Mouse (Mus musculus) erythroblast, embryonic 14.5 days (primary cell): ENCODE results near the gene Dnmt3a. TPM values are rescaled to one million over a fixed set of nuclear protein-coding genes. Genes with fewer than 3 reads are reported as not detected.

ENCODE experiments used
- H3K27me3 ChIP-seq: 2 replicates; pipeline ENCODE4 v1.6.1; 2012; ENCODE audit warnings: inconsistent platforms; ENCODE audit not compliant: control insufficient read depth
- H3K36me3 ChIP-seq: 2 replicates; pipeline ENCODE4 v1.6.1; 2012; ENCODE audit warnings: mild to moderate bottlenecking, inconsistent platforms; ENCODE audit not compliant: control insufficient read depth
- H3K4me1 ChIP-seq: 2 replicates; pipeline ENCODE4 v1.6.1; 2012; ENCODE audit warnings: inconsistent platforms; ENCODE audit not compliant: control insufficient read depth
- H3K4me3 ChIP-seq: replicated peaks from 2 replicates; pipeline ENCODE3; 2012; ENCODE audit warnings: moderate library complexity, mild to moderate bottlenecking, inconsistent platforms
- H3K9me3 ChIP-seq: 2 replicates; pipeline ENCODE4 v1.6.1; 2012; ENCODE audit warnings: low read length, inconsistent platforms, mixed read lengths; ENCODE audit not compliant: control insufficient read depth
- GATA1 ChIP-seq: IDR thresholded peaks from 2 replicates; pipeline ENCODE4 v1.6.1; 2012; ENCODE audit warnings: low read length, inconsistent platforms, mixed read lengths
- TAL1 ChIP-seq: IDR thresholded peaks from 3 replicates; pipeline ENCODE4 v1.6.1; 2012; ENCODE audit warnings: low read length, inconsistent platforms, mixed read lengths
- polyA plus RNA-seq: library from polyadenylated mRNA; stranded (reverse); fragments of >175 nt; gene quantifications from 2 replicates; pipeline ENCODE4 v1.2.3, GENCODE M21; 2012

Dnmt3a gene
- polyA plus RNA-seq, 1 experiment: 0.16 TPM

DNA sequence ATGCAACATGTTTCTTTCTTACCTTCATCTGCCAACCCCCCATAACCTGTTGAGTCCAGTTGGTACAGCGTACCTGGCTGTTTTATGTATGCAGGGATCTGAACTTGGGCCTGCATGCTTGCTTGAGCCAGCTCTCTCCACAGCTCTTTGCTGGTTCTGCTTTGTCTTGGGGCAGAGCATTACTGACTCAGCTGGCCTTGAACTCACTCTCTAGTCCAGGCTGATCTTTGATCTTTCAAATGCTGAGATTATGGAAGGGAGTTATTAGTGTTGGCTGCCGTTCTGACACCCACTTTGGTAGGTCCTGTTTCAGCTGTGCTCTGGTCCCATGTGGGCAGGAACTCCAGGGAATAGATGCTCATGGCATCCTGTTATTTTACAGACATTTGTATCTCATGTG, 93.0 kb downstream of the Dnmt3a start:
- Histone ChIP-seq H3K9me3 (no peaks in the 10 kb centered on the region), H3K36me3 (peaks cover 55% of the 10 kb centered on the region), H3K4me1 (no peaks in the 10 kb centered on the region), H3K27me3 (no peaks in the 10 kb centered on the region), H3K4me3 (no peak overlapping the region)
- no peak for TF ChIP-seq TAL1
- TF ChIP-seq GATA1: no peak

DNA sequence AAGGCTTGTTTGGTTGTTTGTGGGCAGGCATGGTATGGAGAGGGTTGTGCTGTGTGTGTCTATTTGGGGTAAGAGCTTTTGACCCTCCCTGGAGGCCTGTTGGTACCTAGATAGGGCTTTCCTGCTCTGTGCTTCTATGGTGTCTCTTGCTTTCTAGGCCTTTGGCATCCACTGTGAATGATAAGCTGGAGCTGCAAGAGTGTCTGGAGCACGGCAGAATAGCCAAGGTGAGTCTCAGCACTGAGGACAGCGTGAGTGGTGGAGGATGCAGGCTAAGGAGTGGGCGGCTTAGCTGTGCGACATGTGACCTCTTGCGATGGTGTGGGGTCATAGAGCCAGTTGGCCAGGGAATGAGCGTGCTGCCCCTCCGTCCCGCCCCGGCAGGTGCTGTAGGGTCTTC, 99.6 kb downstream of the Dnmt3a start:
- Histone ChIP-seq H3K4me1 (no peaks in the 10 kb centered on the region), H3K4me3 (no peak overlapping the region), H3K27me3 (no peaks in the 10 kb centered on the region), H3K36me3 (peaks cover 26% of the 10 kb centered on the region), H3K9me3 (no peaks in the 10 kb centered on the region)
- no peak for TF ChIP-seq TAL1
- TF ChIP-seq GATA1: no peak

DNA sequence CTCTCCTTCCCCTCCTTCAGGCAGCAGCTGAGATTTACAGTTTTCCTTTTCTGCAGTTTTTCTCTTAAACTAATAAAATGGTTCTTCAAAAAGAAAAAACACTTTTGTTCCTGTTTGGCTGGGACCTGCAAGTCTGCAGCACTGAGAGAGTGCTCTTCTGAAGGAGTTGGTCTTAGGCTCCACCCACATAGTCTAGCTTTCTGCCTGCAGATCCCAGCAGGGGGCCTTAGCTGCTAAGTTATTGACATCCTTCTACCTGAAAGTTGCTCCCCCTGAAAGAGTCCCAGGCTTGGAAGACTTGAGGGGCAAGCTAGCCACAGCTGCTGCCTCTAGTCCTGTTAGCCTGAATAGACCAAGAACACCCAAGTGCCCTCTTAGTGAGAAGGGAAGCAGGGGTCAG, 100.5 kb downstream of the Dnmt3a start:
- no peak overlapping the region for H3K4me3 ChIP-seq
- peaks cover 23% of the 10 kb centered on the region for H3K36me3 ChIP-seq
- no peaks in the 10 kb centered on the region for H3K27me3 ChIP-seq
- TF ChIP-seq TAL1 (no peak), GATA1 (no peak)
- H3K4me1 ChIP-seq: no peaks in the 10 kb centered on the region
- no peaks in the 10 kb centered on the region for H3K9me3 ChIP-seq

DNA sequence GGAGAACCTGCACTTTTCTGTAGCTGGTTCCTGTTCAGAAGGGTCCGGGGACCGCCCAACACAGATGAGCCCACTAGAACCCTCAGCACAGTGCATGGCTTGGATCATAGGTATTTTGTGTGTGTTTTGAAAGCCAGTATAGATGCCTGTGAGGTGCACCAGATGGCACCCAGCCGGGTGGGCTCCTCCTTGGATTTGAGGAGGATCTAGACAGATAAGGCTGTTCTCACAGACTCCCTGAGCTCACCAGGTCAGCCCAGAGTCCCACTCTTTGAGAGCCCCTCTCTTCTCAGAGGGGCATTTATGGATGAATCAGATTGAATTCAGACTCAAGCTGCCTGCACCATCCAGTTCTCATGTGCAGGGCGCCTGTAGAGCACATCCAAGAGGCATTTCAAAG, 101.2 kb downstream of the Dnmt3a start:
- Histone ChIP-seq H3K27me3 (no peaks in the 10 kb centered on the region), H3K4me3 (no peak overlapping the region), H3K36me3 (peaks cover 18% of the 10 kb centered on the region), H3K4me1 (no peaks in the 10 kb centered on the region), H3K9me3 (no peaks in the 10 kb centered on the region)
- TF ChIP-seq GATA1 (no peak), TAL1 (no peak)

DNA sequence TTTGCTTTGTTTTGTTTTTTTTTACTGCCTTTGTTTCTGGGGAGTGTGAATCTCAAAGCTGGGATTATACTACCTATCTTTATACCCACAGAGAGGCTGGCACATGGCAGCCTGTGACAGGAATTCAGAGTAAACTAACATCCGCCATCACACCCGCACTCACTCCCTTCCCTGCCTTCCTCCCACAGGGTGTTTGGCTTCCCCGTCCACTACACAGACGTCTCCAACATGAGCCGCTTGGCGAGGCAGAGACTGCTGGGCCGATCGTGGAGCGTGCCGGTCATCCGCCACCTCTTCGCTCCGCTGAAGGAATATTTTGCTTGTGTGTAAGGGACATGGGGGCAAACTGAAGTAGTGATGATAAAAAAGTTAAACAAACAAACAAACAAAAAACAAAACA, 101.6 kb downstream of the Dnmt3a start:
- Histone ChIP-seq H3K27me3 (no peaks in the 10 kb centered on the region), H3K9me3 (no peaks in the 10 kb centered on the region), H3K4me3 (no peak overlapping the region), H3K36me3 (peaks cover 14% of the 10 kb centered on the region), H3K4me1 (no peaks in the 10 kb centered on the region)
- no peak for TF ChIP-seq GATA1
- no peak for TF ChIP-seq TAL1

DNA sequence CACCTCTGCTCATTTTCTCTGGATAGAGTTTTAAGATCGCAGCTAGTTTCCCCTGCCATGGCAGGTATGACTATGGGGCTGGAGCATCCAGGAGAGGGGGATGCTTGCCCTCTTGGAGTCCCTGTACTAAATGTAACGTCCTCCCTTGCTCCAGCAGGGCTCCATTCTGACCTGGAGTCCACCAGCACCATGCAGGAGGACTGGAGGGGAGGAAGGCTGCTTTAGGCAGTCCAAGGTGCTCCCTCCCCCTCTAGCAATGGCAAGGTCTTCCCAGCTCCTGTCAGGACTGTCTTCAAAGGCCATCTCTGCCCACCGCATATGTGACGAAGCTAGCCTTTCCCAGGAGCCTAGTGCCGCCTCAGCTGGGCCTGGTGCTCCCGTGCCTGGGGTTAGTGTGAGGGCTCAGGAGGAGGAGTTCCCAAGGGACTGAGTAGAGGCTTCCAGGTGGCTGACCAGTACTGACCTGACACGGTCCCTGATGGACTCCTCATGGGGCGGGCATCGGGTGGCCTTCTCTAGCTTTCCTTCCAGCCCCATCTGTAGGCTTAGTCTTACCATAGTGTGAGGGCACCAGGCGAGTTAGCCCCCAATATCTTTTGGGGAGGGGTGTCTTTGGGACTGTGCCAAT, 104.8 kb downstream of the Dnmt3a start:
- Histone ChIP-seq H3K9me3 (no peaks in the 10 kb centered on the region), H3K36me3 (peaks cover 4% of the 10 kb centered on the region; the same call in 1 of the 2 replicates), H3K4me3 (no peak overlapping the region), H3K27me3 (no peaks in the 10 kb centered on the region), H3K4me1 (no peaks in the 10 kb centered on the region)
- no peak for TF ChIP-seq TAL1
- no peak for TF ChIP-seq GATA1

DNA sequence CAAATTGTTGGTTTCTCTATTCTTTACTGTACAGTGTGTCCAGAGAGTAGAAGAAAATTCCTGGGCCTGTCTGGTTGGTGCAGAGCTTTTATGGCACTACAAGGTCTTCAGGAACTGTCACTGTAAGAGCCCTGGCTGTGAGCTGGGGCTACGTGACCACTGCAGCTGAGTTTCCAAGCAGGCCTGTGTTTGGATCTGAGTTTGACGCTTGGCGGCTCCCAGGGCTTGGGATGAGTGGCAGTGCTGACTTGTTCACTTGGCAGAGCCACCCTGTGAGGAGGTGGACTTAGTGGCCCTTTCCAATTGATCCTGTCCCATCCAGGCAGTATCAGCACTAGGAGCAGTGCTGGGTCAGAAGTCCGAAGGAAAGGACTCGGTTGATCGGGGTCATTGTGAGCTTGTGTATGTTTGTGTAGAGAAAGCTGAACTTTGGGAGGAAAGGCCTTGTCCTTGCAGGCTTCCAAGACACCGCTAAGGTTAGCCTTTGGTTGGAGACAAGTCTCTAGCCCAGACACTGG, 106.1 kb downstream of the Dnmt3a start:
- Histone ChIP-seq H3K27me3 (no peaks in the 10 kb centered on the region), H3K4me1 (no peaks in the 10 kb centered on the region), H3K36me3 (peaks cover 3% of the 10 kb centered on the region; the same call in 1 of the 2 replicates), H3K4me3 (no peak overlapping the region), H3K9me3 (no peaks in the 10 kb centered on the region)
- no peak for TF ChIP-seq GATA1
- TF ChIP-seq TAL1: no peak

DNA sequence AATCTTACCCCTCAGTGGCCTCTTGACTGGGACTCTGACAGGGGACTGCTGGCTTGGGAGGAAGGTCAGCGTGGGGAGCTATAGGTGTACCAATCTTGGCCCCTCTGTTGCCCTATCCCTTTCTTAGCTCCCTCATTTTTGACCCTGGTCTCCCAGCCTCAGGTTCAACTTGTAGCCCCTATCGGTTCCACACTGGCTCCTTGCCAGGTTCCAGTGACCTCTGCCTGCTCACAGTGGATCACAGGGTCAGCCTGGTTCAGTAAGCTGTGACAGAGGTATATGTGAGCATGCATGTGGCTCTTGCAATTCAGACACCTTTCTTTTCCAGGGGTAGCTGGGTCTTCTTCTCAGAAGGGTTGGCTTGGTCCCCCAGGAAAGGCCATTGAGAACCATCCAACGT, 110.0 kb downstream of the Dnmt3a start:
- no peak for TF ChIP-seq GATA1
- TF ChIP-seq TAL1: no peak
- H3K4me1 ChIP-seq: no peaks in the 10 kb centered on the region
- H3K36me3 ChIP-seq: no peaks in the 10 kb centered on the region
- H3K9me3 ChIP-seq: no peaks in the 10 kb centered on the region
- no peak overlapping the region for H3K4me3 ChIP-seq
- no peaks in the 10 kb centered on the region for H3K27me3 ChIP-seq

DNA sequence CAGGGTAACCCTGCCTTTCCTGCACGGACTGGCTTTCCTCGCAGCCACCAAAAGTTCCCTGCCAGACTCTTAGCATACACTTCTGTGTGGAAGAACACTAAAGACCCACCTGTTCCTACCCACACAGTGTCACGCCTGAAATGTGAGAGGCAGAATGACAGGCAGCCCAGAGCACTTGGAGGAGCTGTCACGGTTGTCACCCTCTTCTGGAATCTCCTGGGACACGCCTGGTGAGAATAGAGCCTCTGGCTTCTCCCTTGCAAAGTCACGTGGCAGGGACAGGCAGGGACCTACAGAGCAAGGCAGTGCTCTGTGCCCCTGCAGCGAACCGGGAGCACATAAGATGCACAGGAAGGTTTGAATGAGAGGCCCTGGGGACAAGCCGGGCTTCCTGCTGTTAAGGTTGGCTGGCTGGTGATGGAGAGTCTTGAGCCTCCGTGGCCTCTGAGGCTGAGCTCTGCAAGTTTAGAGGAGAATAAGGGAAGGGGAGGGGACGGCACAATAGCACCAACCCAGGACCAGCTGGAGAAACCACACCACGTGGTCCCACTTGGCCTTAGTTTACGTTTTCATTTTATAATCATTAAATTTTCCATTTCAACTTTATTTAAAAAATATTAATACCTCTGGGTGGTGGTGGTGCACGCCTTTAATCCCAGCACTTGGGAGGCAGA, 112.0 kb downstream of the Dnmt3a start:
- TF ChIP-seq TAL1 (no peak), GATA1 (no peak)
- Histone ChIP-seq H3K36me3 (no peaks in the 10 kb centered on the region), H3K27me3 (no peaks in the 10 kb centered on the region)

More for the DNA sequence above, 112.0 kb downstream of the Dnmt3a start:
- Histone ChIP-seq H3K4me3 (no peak overlapping the region), H3K9me3 (no peaks in the 10 kb centered on the region), H3K4me1 (no peaks in the 10 kb centered on the region)
